Mouse (Mus musculus) limb, embryonic 11.5 days (tissue): ENCODE results near the gene Bcor. TPM values are rescaled to one million over a fixed set of nuclear protein-coding genes. Genes with fewer than 3 reads are reported as not detected.
A peak's percentile ranks its signal among the peaks of the same experiment; 100 is the strongest.

ENCODE experiments used
- ATAC-seq: fragments of 200-750 bp; cut with Nextera tagmentation; 2 replicates; pipeline ENCODE4 v1.8.0; 2017; ENCODE audit warnings: low read depth; ENCODE audit not compliant: insufficient number of reproducible peaks, low FRiP score, low TSS enrichment
- DNase-seq: peaks from one replicate; pipeline ENCODE4 v3.0.0-alpha.2; 2015; ENCODE audit warnings: low spot score
- H3K27ac ChIP-seq: fragments of 300-500 bp; sonication (generic); replicated peaks from 2 replicates; pipeline ENCODE4 v1.5.1; 2014; ENCODE audit warnings: low read depth, mild to moderate bottlenecking, low read length
- H3K27me3 ChIP-seq: fragments of 300-500 bp; sonication (generic); 2 replicates; pipeline ENCODE4 v1.6.1; 2014; ENCODE audit warnings: mild to moderate bottlenecking, low read length, mixed read lengths; ENCODE audit not compliant: control insufficient read depth, insufficient read depth
- H3K36me3 ChIP-seq: fragments of 300-500 bp; sonication (generic); 2 replicates; pipeline ENCODE4 v1.6.1; 2014; ENCODE audit warnings: mild to moderate bottlenecking, low read length, moderate library complexity, mixed read lengths; ENCODE audit not compliant: control insufficient read depth, insufficient read depth
- H3K4me1 ChIP-seq: fragments of 300-500 bp; sonication (generic); 2 replicates; pipeline ENCODE4 v1.6.1; 2014; ENCODE audit warnings: low read length, mixed read lengths; ENCODE audit not compliant: control insufficient read depth, insufficient read depth
- H3K4me2 ChIP-seq: fragments of 300-500 bp; sonication (generic); 2 replicates; pipeline ENCODE4 v1.6.1; 2014; ENCODE audit warnings: low read depth, mild to moderate bottlenecking, moderate library complexity; ENCODE audit not compliant: severe bottlenecking
- H3K4me3 ChIP-seq: fragments of 300-500 bp; sonication (generic); 2 replicates; pipeline ENCODE4 v1.5.1; 2014; ENCODE audit warnings: low read depth, low read length
- H3K9ac ChIP-seq: fragments of 300-500 bp; sonication (generic); 2 replicates; pipeline ENCODE4 v1.6.1; 2014; ENCODE audit warnings: mild to moderate bottlenecking, low read length
- H3K9me3 ChIP-seq: fragments of 300-500 bp; sonication (generic); 2 replicates; pipeline ENCODE4 v1.6.1; 2016; ENCODE audit warnings: low read length; ENCODE audit not compliant: control insufficient read depth
- WGBS: fragments of 180-500 bp; shearing (Covaris S2); extraction: QIAGEN DNeasy Blood & Tissue Kit; methylation state at CpG from one replicate; pipeline ENCODE4 v1.1.7; 2014; 5-methylcytosine and 5-hydroxymethylcytosine counted together
- polyA plus RNA-seq: library from polyadenylated mRNA; unstranded; fragments of >200 nt; fragmentation: Nextera tagmentation; extraction: Ambion mirVana; gene quantifications from 2 replicates; pipeline ENCODE4 v1.2.1, GENCODE M21; 2014

Bcor gene
- polyA plus RNA-seq, 1 experiment from 2014 or later: 26.6 TPM

- Histone ChIP-seq H3K9me3 (no peaks in the 10 kb centered on the region), H3K27me3 (peaks cover 86% of the 10 kb centered on the region), H3K36me3 (no peaks in the 10 kb centered on the region), H3K4me3 (no peak overlapping the region), H3K4me1 (peaks cover 36% of the 10 kb centered on the region), H3K27ac (no peak overlapping the region), H3K4me2 (no peak overlapping the region), H3K9ac (no peak overlapping the region)
- 13% methylated on average over 5 of the region's 5 CpGs for WGBS
- DNase-seq (no peak), ATAC-seq (no peak)
Measured at GRCm38 (mm10) chrX:12082184-12082583, 78.0 kb downstream of the Bcor start.

- Histone ChIP-seq H3K9ac (no peak overlapping the region), H3K9me3 (no peaks in the 10 kb centered on the region), H3K4me3 (peak overlapping the region; percentile 61), H3K4me1 (peaks cover 37% of the 10 kb centered on the region), H3K27ac (no peak overlapping the region), H3K27me3 (peaks cover 86% of the 10 kb centered on the region), H3K4me2 (peak overlapping the region; percentile 86), H3K36me3 (no peaks in the 10 kb centered on the region)
- no peak for ATAC-seq
- no peak for DNase-seq
- WGBS: 7% methylated on average over 22 of the region's 22 CpGs
Measured at GRCm38 (mm10) chrX:12081741-12082155, 78.4 kb downstream of the Bcor start.

- H3K9ac ChIP-seq: peak overlapping the region; percentile 47
- peaks cover 38% of the 10 kb centered on the region for H3K4me1 ChIP-seq
- peak overlapping the region; percentile 86 for H3K4me2 ChIP-seq
- H3K36me3 ChIP-seq: no peaks in the 10 kb centered on the region
- peak; percentile 72 for DNase-seq
- peaks cover 84% of the 10 kb centered on the region for H3K27me3 ChIP-seq
- H3K4me3 ChIP-seq: peak overlapping the region; percentile 61
- no peak for ATAC-seq
- WGBS: 4% methylated on average over 46 of the region's 61 CpGs
- no peak overlapping the region; the same call in 1 of the 2 replicates for H3K27ac ChIP-seq
- H3K9me3 ChIP-seq: no peaks in the 10 kb centered on the region
Measured at GRCm38 (mm10) chrX:12080904-12081740, 79.0 kb downstream of the Bcor start.

GRCm38 (mm10) chrX:12080095-12080903, 79.9 kb downstream of the Bcor start:
- Histone ChIP-seq H3K9ac (peak overlapping the region; percentile 74), H3K4me1 (peaks cover 30% of the 10 kb centered on the region), H3K27ac (peak overlapping the region; percentile 85), H3K4me2 (peak overlapping the region; percentile 86), H3K36me3 (no peaks in the 10 kb centered on the region), H3K9me3 (no peaks in the 10 kb centered on the region), H3K4me3 (peak overlapping the region; percentile 61), H3K27me3 (peaks cover 80% of the 10 kb centered on the region)
- ATAC-seq: peak; percentile 41
- under 1% methylated on average over 38 of the region's 97 CpGs for WGBS
- peak; percentile 68 for DNase-seq

- peak; percentile 7; the same call in 1 of the 2 replicates for ATAC-seq
Measured at GRCm38 (mm10) chrX:12079309-12080094, 80.7 kb downstream of the Bcor start.

GRCm38 (mm10) chrX:12079059-12079308, 81.2 kb downstream of the Bcor start:
- H3K4me2 ChIP-seq: peak overlapping the region; percentile 86
- H3K9ac ChIP-seq: peak overlapping the region; percentile 74
- H3K36me3 ChIP-seq: no peaks in the 10 kb centered on the region
- peaks cover 77% of the 10 kb centered on the region for H3K27me3 ChIP-seq
- H3K9me3 ChIP-seq: no peaks in the 10 kb centered on the region
- 3% methylated on average over 27 of the region's 27 CpGs for WGBS
- no peak for DNase-seq
- H3K4me3 ChIP-seq: peak overlapping the region; percentile 61
- ATAC-seq: no peak
- no peak overlapping the region; the same call in 1 of the 2 replicates for H3K27ac ChIP-seq
- peaks cover 29% of the 10 kb centered on the region for H3K4me1 ChIP-seq

More at GRCm38 (mm10) chrX:12079309-12080094, 80.7 kb downstream of the Bcor start:
- peak overlapping the region; percentile 61 for H3K4me3 ChIP-seq
- 1% methylated on average over 54 of the region's 79 CpGs for WGBS
- H3K4me2 ChIP-seq: peak overlapping the region; percentile 86
- H3K27me3 ChIP-seq: peaks cover 79% of the 10 kb centered on the region
- peak overlapping the region; percentile 74 for H3K9ac ChIP-seq
- no peaks in the 10 kb centered on the region for H3K36me3 ChIP-seq
- peak overlapping the region; percentile 85 for H3K27ac ChIP-seq
- H3K9me3 ChIP-seq: no peaks in the 10 kb centered on the region
- peak; percentile 59 for DNase-seq
- peaks cover 29% of the 10 kb centered on the region for H3K4me1 ChIP-seq

- H3K36me3 ChIP-seq: no peaks in the 10 kb centered on the region
- peaks cover 23% of the 10 kb centered on the region for H3K4me1 ChIP-seq
- H3K27ac ChIP-seq: 0 out of 2 replicates have a peak overlapping the region, but pooled peaks have one; percentile 14
- ATAC-seq (no peak), DNase-seq (no peak)
- 1% methylated on average over 71 of the region's 73 CpGs for whole genome bisulfite sequencing
- no peaks in the 10 kb centered on the region for H3K9me3 ChIP-seq
- peak overlapping the region; percentile 86 for H3K4me2 ChIP-seq
- H3K27me3 ChIP-seq: peaks cover 74% of the 10 kb centered on the region
- H3K9ac ChIP-seq: peak overlapping the region; percentile 74
- H3K4me3 ChIP-seq: peak overlapping the region; percentile 61
Measured at GRCm38 (mm10) chrX:12078195-12079058, 81.7 kb downstream of the Bcor start.
